Mouse (Mus musculus): ENCODE data around the gene Gm4553. TPM values are rescaled to one million over a fixed set of nuclear protein-coding genes. Genes with fewer than 3 reads are reported as not detected.
"Not testable (repeated sequence)": the region's sequence is repeated elsewhere in the genome, so short reads cannot be mapped to it uniquely, and the experiment has no call there.

Gene Gm4553
- polyA plus RNA-seq (2014; fragmentation: Nextera tagmentation; extraction: Ambion mirVana) = not detected in 2 replicates

GRCm38 (mm10) chr7:142165639-142166038 lies at the start of gene Gm4553:
Gm4553 (minus strand) TSS chr7:142165739.
- not testable (repeated sequence) for H3K4me3 ChIP-seq (replicated peaks; ENCODE audit: low read depth, low read length); H3K4me2 ChIP-seq (ENCODE audit: low read length); H3K9me3 ChIP-seq (ENCODE audit: control insufficient read depth, low read length); ATAC-seq (ENCODE audit: low FRiP score, low TSS enrichment); H3K9ac ChIP-seq (replicated peaks; ENCODE audit: low read length); H3K27ac ChIP-seq (replicated peaks; ENCODE audit: low read depth, low read length); H3K27me3 ChIP-seq (ENCODE audit: control insufficient read depth, insufficient read depth, low read length); H3K4me1 ChIP-seq (ENCODE audit: control insufficient read depth, insufficient read depth, low read length); H3K36me3 ChIP-seq (ENCODE audit: control insufficient read depth, insufficient read depth, low read length); DNase-seq

- H3K4me2 ChIP-seq (ENCODE audit: low read length); H3K36me3 ChIP-seq (ENCODE audit: control insufficient read depth, insufficient read depth, low read length); H3K9ac ChIP-seq (replicated peaks; ENCODE audit: low read length); DNase-seq; H3K27me3 ChIP-seq (ENCODE audit: control insufficient read depth, insufficient read depth, low read length); H3K27ac ChIP-seq (replicated peaks; ENCODE audit: low read depth, low read length); H3K9me3 ChIP-seq (ENCODE audit: control insufficient read depth, low read length); ATAC-seq (ENCODE audit: low FRiP score, low TSS enrichment); H3K4me3 ChIP-seq (replicated peaks; ENCODE audit: low read depth, low read length); H3K4me1 ChIP-seq (ENCODE audit: control insufficient read depth, insufficient read depth, low read length): not testable (repeated sequence)
- 65% methylated on average over 1 of the region's 1 CpGs for WGBS
These were observed 46.6 kb upstream of the Gm4553 start for GRCm38 (mm10) chr7:142212136-142212535.

GRCm38 (mm10) chr7:142211559-142211958 lies 46.0 kb upstream of the Gm4553 start, which contains the start of gene Gm7579:
Gm7579 (plus strand) TSS chr7:142211859.
- no peaks in the 10 kb centered on the region for H3K36me3 ChIP-seq (ENCODE audit: control insufficient read depth, insufficient read depth, low read length)
- ATAC-seq (ENCODE audit: low FRiP score, low TSS enrichment) (no peak), DNase-seq (no peak)
- no peak within 1 kb of the TSS for H3K27ac ChIP-seq (replicated peaks; ENCODE audit: low read depth, low read length)
- no peak within 1 kb of the TSS for H3K9ac ChIP-seq (replicated peaks; ENCODE audit: low read length)
- H3K9me3 ChIP-seq (ENCODE audit: control insufficient read depth, low read length) = no peaks in the 10 kb centered on the region
- WGBS = 84% methylated on average over 1 of the region's 1 CpGs
- H3K27me3 ChIP-seq (ENCODE audit: control insufficient read depth, insufficient read depth, low read length) = no peaks in the 10 kb centered on the region
- no peak within 1 kb of the TSS for H3K4me3 ChIP-seq (replicated peaks; ENCODE audit: low read depth, low read length)
- H3K4me2 ChIP-seq (ENCODE audit: low read length) = no peak within 1 kb of the TSS
- H3K4me1 ChIP-seq (ENCODE audit: control insufficient read depth, insufficient read depth, low read length) = no peaks in the 10 kb centered on the region

- H3K36me3 ChIP-seq (ENCODE audit: control insufficient read depth, insufficient read depth, low read length); H3K9me3 ChIP-seq (ENCODE audit: control insufficient read depth, low read length); H3K4me1 ChIP-seq (ENCODE audit: control insufficient read depth, insufficient read depth, low read length); DNase-seq; ATAC-seq (ENCODE audit: low FRiP score, low TSS enrichment); H3K4me3 ChIP-seq (replicated peaks; ENCODE audit: low read depth, low read length); H3K4me2 ChIP-seq (ENCODE audit: low read length); H3K27ac ChIP-seq (replicated peaks; ENCODE audit: low read depth, low read length); H3K27me3 ChIP-seq (ENCODE audit: control insufficient read depth, insufficient read depth, low read length); H3K9ac ChIP-seq (replicated peaks; ENCODE audit: low read length): not testable (repeated sequence)
- 78% methylated on average over 5 of the region's 5 CpGs for WGBS
These were observed 41.4 kb upstream of the Gm4553 start for GRCm38 (mm10) chr7:142206891-142207290.

- Histone ChIP-seq H3K36me3 (ENCODE audit: control insufficient read depth, insufficient read depth, low read length) (no peaks in the 10 kb centered on the region), H3K4me2 (ENCODE audit: low read length) (no peak overlapping the region), H3K27me3 (ENCODE audit: control insufficient read depth, insufficient read depth, low read length) (no peaks in the 10 kb centered on the region), H3K27ac (replicated peaks; ENCODE audit: low read depth, low read length) (no peak overlapping the region), H3K9ac (replicated peaks; ENCODE audit: low read length) (no peak overlapping the region), H3K4me1 (ENCODE audit: control insufficient read depth, insufficient read depth, low read length) (no peaks in the 10 kb centered on the region), H3K4me3 (replicated peaks; ENCODE audit: low read depth, low read length) (no peak overlapping the region), H3K9me3 (ENCODE audit: control insufficient read depth, low read length) (no peaks in the 10 kb centered on the region)
- no peak for ATAC-seq (ENCODE audit: low FRiP score, low TSS enrichment)
- DNase-seq = no peak
These were observed 39.9 kb upstream of the Gm4553 start for GRCm38 (mm10) chr7:142205488-142205887.

GRCm38 (mm10) chr7:142201064-142201463 lies 35.5 kb upstream of the Gm4553 start, which contains the start of gene Krtap5-3:
Krtap5-3 (plus strand) TSS chr7:142201364.
- H3K9me3 ChIP-seq (ENCODE audit: control insufficient read depth, low read length) = no peaks in the 10 kb centered on the region
- 82% methylated on average over 1 of the region's 1 CpGs for WGBS
- no peaks in the 10 kb centered on the region for H3K27me3 ChIP-seq (ENCODE audit: control insufficient read depth, insufficient read depth, low read length)
- H3K4me3 ChIP-seq (replicated peaks; ENCODE audit: low read depth, low read length) = no peak within 1 kb of the TSS
- H3K27ac ChIP-seq (replicated peaks; ENCODE audit: low read depth, low read length) = no peak within 1 kb of the TSS
- DNase-seq (no peak), ATAC-seq (ENCODE audit: low FRiP score, low TSS enrichment) (no peak)
- H3K4me2 ChIP-seq (ENCODE audit: low read length) = no peak within 1 kb of the TSS
- H3K36me3 ChIP-seq (ENCODE audit: control insufficient read depth, insufficient read depth, low read length) = no peaks in the 10 kb centered on the region
- H3K9ac ChIP-seq (replicated peaks; ENCODE audit: low read length) = no peak within 1 kb of the TSS
- H3K4me1 ChIP-seq (ENCODE audit: control insufficient read depth, insufficient read depth, low read length) = no peaks in the 10 kb centered on the region

- no peak for ATAC-seq (ENCODE audit: low FRiP score, low TSS enrichment)
- H3K9me3 ChIP-seq (ENCODE audit: control insufficient read depth, low read length) = no peaks in the 10 kb centered on the region
- H3K36me3 ChIP-seq (ENCODE audit: control insufficient read depth, insufficient read depth, low read length) = no peaks in the 10 kb centered on the region
- no peak overlapping the region for H3K4me2 ChIP-seq (ENCODE audit: low read length)
- H3K27me3 ChIP-seq (ENCODE audit: control insufficient read depth, insufficient read depth, low read length) = no peaks in the 10 kb centered on the region
- 81% methylated on average over 2 of the region's 2 CpGs for WGBS
- no peaks in the 10 kb centered on the region for H3K4me1 ChIP-seq (ENCODE audit: control insufficient read depth, insufficient read depth, low read length)
- no peak overlapping the region for H3K27ac ChIP-seq (replicated peaks; ENCODE audit: low read depth, low read length)
- DNase-seq = no peak
- H3K4me3 ChIP-seq (replicated peaks; ENCODE audit: low read depth, low read length) = no peak overlapping the region
- H3K9ac ChIP-seq (replicated peaks; ENCODE audit: low read length) = no peak overlapping the region
These were observed 33.2 kb upstream of the Gm4553 start for GRCm38 (mm10) chr7:142198748-142199147.

GRCm38 (mm10) chr7:142190289-142190688 lies 24.8 kb upstream of the Gm4553 start, which contains the start of gene Gm10153:
Gm10153 (minus strand) TSS chr7:142190389.
- Histone ChIP-seq H3K36me3 (ENCODE audit: control insufficient read depth, insufficient read depth, low read length) (no peaks in the 10 kb centered on the region), H3K4me3 (replicated peaks; ENCODE audit: low read depth, low read length) (no peak within 1 kb of the TSS), H3K27me3 (ENCODE audit: control insufficient read depth, insufficient read depth, low read length) (no peaks in the 10 kb centered on the region), H3K27ac (replicated peaks; ENCODE audit: low read depth, low read length) (no peak within 1 kb of the TSS), H3K9ac (replicated peaks; ENCODE audit: low read length) (no peak within 1 kb of the TSS), H3K9me3 (ENCODE audit: control insufficient read depth, low read length) (no peaks in the 10 kb centered on the region), H3K4me2 (ENCODE audit: low read length) (no peak within 1 kb of the TSS), H3K4me1 (ENCODE audit: control insufficient read depth, insufficient read depth, low read length) (no peaks in the 10 kb centered on the region)
- DNase-seq (no peak), ATAC-seq (ENCODE audit: low FRiP score, low TSS enrichment) (no peak)
- WGBS = 53% methylated on average over 2 of the region's 2 CpGs

- Histone ChIP-seq H3K27me3 (ENCODE audit: control insufficient read depth, insufficient read depth, low read length) (no peaks in the 10 kb centered on the region), H3K9ac (replicated peaks; ENCODE audit: low read length) (no peak overlapping the region), H3K4me2 (ENCODE audit: low read length) (no peak overlapping the region), H3K4me1 (ENCODE audit: control insufficient read depth, insufficient read depth, low read length) (no peaks in the 10 kb centered on the region), H3K4me3 (replicated peaks; ENCODE audit: low read depth, low read length) (no peak overlapping the region), H3K27ac (replicated peaks; ENCODE audit: low read depth, low read length) (no peak overlapping the region), H3K36me3 (ENCODE audit: control insufficient read depth, insufficient read depth, low read length) (no peaks in the 10 kb centered on the region), H3K9me3 (ENCODE audit: control insufficient read depth, low read length) (no peaks in the 10 kb centered on the region)
- ATAC-seq (ENCODE audit: low FRiP score, low TSS enrichment) (no peak), DNase-seq (no peak)
- 76% methylated on average over 2 of the region's 2 CpGs for WGBS
These were observed 22.6 kb upstream of the Gm4553 start for GRCm38 (mm10) chr7:142188156-142188555.
